Mouse (Mus musculus) retina, adult 2 months (tissue): ENCODE measurements around the gene Id1.

Experiments
- DNase-seq: peaks from one replicate; pipeline ENCODE4 v3.0.0-alpha.2; 2012; ENCODE audit warnings: low read depth, low spot score

Id1 gene

DNA sequence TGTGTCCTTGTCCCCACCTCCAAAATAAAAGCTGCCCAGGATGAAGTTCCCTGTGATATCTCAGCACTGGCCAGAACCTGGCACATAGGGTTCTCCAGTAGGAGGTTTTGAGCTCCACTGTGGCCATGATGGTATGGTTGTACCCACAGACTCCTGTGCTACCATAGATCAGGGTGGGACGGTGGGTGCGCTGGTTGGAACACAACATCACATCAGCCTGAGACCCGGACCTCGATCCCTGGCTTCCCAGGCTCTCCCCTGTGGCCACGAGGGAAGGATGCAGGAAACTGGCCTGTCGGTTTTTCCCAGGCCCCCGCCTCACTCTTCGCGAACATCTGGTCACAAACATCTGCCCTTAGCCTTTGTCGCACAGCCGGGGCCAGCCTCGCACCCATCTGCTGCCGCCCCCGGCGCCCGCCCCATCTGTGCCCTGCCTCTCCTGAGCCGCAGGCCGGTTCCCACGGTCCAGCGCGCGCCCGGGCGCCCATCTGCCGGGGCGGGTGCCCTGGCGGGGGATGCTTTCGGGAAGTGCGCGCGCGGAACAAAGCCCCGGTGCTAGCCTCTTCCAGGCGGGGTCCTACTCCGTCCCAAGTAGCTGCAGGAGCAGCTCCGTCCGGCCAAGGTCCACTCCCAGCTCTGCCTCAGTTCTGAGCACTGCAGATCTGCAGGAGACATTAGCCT, 12.3 kb upstream of the Id1 start:
- no peak for DNase-seq

DNA sequence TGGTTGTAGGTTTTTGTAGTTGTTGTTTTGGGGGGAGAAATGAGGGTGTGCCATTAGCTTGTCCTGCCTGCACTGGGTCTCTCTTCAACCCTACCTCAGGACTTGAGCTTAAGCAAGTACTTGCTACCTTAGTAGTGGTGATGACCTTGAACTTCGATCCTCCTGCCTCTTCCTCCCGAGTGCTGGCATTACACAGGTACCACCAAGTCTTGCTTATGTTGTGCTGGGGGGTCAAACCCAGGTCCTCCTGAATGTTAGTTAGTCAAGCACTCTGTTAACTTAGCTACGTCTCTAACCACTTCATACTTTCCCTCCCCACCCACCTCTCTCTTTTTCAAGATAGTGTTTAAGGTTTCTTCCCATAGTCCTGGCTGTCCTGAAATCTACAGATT, 11.7 kb upstream of the Id1 start:
- no peak for DNase-seq

DNA sequence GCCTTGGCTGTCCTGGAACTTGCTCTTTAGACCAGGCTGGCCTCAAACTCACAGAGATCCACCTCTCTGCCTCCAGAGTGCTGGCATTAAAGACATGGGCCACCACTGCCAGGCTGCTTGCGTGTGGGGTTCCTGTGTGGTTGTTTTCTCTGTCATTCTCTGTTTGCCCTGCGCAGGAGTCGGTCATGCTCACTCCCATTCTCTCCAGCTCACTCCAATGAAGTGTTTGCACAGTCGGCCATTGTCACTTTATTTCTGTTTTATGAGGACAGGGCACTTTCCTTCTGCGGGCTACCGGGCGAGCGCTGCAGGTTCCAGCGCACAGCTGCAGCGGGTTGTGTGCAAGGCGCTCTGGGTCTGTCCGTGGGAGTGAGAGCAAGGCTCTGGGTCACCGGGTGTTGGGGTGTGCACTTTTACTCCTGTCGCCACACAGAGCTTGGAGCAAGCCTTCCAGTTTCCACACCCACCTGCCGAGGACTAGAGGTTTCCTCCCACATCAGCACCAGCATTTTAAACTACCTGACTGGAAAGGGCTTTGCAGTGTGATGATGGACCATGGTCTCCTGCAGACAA, 10.8 kb upstream of the Id1 start:
- no peak for DNase-seq

DNA sequence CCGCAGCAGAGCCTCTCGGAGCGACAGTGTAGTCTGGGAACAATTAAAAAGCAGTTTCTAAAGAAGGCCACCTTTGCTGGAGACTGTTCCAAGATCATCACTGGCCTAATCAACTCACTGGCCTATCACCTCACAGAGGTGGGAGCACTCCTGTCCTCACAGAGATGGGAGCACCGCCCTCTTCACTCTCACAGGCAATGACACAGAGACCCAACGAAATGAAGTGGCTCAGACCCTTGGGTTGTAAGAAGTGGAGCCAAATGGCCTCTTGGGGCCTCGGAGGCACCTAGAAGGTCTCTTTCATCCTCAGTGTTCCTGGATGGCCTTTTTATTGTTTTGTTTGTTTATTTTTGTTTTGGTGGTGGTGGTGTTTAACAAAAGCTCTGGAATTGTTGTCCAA, 9.8 kb upstream of the Id1 start:
- no peak for DNase-seq

DNA sequence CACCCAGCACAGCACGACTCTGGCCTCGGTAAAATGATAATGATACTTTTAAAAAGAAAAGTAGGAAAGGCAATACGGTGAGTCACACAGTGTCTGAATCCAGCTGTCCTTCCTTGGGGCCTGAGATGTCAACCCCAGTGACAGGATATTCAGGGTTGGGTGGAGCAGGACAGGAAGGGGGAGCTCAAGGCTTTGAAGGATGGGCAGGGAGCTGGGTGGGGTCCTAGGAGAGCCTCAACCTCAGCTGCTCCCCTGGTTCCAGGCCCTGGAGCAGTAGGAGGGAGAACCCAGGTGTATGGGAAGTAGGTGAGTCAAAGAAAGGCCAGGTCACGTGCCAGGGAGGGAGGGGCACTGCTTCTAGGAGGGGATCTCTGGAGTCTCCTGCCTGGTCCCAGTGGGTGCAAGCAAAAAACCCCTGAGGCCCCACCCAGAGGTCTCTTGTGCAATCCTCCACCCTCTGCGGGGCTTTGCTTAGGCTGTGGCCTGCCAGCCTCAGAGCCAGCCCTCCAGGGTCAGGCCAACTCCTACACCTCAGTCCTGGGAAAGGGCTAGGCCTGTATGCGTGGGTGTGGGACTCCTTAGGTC, 9.2 kb upstream of the Id1 start:
- DNase-seq: no peak

DNA sequence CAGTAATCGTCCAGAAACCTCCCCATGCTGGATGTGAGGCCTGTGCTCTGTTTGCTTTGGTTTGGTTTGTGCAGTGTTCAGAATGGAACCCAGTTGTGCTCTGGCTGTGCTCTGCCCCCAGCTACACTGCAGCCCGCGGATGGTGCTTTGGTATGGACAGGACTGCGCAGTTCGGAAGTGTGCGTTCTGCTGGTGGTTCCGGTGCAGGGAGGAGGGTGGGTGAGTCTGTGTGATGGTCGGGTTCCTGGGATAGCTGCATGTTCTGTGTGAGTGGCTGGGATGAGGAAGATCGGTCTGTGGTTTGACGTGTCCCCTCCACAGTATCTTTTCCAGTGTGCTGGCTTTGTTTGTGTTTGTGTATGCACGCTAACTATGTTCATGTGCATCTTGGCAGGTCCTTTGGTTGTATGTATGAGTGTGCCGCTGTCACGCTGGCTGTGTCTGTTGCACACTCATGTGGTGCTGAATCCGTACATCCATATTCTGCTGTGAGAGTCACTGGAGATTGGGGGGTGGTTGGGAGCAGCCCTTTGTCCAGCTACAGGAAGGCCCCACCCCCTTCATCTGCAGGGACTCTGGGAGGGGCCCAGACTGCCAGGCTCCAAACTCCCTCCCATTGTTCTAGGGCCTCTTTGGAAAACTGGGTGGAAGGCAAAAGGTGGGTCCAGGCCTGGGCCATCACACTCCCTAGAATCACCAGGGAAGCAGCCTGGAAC, 8.1 kb upstream of the Id1 start:
- DNase-seq: no peak

DNA sequence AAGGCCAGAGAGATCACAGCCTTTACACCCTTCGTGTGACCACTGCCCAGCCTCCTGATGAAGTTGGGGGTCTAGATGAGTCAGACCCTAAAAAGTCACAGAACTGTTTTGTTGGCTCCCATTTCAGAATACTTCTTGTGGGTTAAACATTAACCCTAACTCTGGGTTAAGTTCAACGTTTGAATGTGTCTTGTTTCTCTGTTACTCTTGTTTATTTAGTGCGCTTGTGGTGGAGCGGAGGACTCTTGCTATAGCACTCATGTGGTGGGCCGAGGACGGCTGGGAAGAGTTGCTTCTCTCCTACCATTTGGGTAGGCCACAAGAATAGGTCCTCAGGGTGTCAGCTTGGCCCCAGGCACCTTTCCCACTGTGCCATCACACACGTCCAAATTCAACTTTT, 7.5 kb upstream of the Id1 start:
- no peak for DNase-seq

DNA sequence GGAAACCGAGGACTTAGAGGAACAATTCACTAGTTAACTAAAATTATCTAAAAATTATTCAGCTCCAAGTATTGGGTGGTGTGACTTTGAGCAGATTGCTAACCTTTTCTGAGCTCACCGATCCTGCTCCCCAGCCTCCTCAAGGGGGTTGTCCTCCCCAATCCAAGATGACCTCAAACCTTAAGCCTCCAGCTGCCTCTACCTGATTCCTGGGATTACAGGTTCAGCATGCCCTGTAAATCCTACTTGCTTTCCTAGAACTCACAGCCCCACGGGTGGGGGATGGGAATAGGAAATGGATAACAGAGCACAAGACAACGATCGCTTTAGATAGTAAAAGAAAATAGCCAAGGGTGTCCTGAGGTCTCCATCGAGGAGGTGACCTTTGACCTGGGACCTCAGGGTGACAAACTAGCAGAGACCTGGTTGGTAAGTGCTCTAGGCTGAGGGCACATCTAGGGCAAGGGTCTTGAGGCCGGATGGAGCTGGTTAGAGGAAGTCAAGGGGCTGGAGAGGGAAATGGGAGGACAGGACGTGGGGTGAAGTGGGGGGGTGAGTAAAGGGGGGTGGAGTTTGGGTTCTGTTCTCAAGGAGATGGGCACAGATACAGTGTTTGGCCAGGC, 6.9 kb upstream of the Id1 start:
- DNase-seq: no peak

DNA sequence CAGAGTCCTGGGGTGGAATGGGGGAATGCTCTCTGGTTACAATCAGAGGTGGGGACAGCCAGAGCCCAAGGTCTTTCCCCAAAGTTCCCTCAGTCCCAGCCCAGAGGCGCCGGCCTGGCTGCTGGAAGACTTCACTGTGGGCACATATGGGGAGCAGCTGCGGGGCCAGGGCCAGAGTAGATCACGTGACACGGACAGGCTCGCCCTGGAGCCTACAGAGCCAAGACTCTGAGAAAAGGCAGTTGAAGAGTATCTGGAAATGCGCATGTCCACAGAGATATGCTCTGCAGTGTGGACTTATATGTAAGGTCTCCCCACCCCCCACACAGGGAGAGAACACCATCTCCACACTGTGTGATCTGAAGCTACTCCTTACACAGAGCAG, 6.4 kb upstream of the Id1 start:
- DNase-seq: no peak

DNA sequence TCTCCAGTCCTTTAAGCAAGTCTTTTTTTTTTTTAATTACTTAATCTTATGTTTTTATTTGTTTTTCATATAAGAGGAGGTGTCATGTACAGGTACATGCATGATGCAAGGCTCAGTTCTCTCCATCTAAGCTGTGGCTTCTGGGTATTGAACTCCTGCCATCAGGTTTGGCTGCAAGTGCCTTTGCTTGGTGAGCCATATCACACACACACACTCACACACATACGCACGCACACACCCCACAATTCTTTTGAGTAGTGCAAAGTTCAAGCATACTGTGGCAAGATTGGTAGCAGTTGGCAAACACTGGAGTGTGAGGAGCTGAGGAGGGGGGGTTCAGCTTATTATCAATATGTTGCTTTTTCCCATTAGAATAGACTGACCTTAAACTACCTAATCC, 2.9 kb upstream of the Id1 start:
- no peak for DNase-seq

DNA sequence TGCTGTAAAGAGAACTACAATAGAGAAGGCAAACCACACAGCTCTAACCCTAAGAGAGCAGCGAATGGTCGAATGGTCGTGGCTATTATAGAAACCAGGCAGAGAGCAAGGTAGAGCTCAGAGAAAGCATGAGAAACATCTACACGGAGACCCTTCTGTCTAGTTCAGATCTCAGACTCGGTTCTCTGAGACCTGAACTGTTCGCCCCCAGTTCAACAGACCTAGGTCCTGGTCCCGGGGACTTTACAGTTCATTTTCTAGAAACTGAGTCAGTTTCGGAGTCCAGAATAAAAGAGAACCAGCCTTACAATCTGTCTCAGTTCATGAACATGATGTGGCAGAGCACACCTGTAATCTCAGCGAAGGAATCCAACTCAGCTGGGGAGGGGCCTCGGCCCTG, 1.6 kb upstream of the Id1 start:
- DNase-seq: no peak

DNA sequence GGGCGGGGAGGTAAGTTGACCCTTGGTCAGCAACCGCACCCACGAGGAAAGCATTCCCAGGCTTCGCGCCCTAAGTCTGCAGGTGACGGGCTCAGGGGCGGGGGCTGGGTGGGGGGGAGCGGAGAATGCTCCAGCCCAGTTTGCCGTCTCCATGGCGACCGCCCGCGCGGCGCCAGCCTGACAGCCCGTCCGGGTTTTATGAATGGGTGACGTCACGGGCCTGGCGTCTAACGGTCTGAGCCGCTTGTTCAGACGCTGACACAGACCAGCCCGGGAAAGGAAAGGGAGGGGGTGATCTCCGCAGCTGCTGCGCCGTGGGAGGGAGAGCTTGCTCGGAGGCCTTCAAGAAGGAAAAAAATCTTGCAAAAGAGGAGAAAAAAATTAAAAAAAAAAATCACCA, 1.1 kb upstream of the Id1 start:
- DNase-seq: peak; percentile 70

DNA sequence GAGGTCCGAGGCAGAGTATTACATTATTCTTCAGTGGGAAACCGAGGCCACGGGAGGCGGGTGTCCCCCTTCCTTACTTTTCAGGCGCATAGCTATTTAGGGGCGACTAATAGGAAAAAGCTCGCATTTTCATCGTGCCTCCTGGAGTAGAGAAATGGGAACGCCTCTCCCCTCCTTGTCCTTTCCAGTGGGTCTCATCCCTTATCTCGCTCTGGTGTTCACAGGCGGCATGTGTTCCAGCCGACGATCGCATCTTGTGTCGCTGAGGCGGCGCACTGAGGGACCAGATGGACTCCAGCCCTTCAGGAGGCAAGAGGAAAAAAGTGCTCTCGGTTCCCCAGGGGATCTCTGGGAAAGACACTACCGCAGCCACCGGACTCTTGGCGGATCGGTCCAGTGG, 697 bp downstream of the Id1 start:
- DNase-seq: no peak

DNA sequence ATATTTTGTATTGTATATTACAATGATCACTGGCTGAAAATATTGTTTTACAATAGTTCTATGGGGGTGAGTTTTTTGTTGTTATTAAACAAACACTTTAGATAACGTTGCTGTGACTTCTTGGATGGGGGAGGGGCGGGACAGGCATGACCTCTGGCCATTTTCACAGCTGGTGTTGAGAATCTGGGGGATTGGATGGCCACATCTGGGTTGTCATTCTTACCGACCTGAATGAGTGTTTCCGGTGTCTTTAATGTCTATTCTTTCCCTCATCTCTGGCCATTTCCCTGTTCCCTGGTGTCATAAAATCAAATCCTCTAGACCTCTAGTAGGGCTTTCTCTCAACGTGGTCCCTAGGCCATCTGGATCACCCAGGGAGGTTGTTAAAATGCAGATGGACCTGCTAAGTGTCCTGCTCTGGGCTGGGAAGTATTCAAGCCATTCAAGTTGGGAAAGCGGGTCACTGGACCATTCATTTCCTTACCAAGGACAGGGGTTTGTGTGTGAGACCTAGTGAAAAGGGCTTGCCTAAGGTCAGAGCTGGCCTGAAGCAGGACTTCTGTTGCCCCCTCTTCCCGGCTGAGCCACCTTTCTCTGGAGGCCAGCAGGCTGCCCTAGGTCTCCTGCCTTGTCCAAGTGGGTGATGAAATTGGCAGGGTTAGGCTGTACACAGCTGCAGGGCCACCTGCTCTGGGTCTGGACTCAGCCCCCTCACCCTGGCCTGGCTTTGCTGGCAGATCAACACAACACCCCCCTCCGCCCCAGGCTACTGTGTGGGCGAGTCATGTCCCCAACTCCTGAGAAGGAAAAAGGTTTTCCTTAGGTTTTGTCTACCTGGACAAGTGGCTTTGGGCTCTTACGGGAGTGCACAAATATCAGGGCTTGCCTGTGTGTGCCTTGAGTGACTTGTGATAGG, 1.5 kb downstream of the Id1 start:
- no peak for DNase-seq

DNA sequence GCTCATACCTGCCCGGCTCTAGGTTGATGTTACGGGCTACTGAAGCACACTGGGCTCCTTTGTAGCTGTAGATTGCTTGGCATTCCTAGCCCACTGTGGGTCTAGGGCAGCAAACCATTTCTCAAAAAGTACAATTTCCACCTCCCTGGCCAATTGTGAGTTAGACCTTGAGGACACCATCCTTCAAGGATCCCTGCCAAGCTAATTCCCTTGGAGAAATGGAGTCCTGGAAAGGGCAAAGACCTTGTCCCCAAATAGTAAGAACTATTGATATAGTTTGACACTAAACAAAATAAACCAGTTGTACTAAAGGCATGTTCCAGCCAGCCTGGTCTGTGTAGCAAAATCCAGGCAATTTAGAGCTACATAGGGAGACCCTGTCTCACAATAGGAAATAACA, 2.3 kb downstream of the Id1 start:
- no peak for DNase-seq

DNA sequence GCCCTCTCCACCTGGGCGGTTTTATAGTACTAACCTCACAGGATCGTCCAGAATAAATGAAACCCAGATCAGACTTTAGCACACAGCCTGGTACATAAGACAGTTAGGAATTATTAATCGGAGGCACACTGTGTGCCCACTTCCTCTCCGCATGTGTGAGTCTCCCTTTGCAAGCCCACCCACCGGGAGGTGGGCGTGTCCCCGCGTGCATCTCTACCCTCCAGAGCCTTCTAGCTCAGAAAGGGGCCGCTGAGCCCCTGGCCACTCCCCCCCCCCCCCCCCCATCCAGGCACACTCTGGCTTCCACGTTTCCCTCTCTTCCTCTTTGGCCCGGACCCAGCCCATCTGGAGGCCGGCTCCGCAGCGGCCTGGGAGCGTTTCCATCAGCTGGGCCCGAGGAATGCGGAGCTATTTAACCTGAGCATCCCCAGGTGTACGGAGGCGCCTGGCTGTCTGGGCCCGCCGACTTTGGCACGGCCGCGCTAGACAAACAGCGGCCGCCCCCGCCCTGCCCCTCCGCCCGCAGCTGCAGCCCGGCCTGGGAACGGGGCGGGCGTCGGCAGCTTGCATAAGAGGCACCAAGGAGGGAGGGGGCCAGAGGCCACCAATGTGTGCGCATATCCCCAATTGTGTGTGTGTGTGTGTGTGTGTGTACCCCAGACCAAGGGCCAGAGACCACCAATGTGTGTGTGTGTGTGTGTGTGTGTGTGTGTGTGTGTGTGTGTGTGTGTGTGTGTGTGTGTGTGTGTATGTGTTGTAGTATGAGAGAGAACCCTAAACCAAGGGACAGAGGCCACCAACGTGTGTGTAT, 3.2 kb downstream of the Id1 start:
- DNase-seq: no peak

DNA sequence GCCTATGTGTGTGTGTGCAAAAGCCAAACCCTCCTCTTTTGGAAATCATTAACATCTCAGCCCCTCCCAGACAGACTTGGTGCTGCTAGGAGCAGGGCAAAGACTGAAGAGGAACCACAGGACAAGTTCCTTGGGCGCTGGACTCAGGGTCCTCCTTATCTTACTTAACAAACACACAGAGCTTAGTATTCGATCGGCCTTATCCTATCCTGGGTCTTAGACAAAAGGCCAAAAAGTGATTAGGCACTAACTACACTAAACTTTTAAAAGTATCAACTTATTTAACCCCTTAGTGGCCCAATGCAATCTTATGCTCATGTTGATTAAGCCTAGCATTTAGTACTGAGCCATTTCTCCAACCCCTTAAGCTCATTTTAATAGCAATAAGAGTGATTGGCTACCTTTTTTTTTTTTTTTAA, 3.8 kb downstream of the Id1 start:
- DNase-seq: no peak

DNA sequence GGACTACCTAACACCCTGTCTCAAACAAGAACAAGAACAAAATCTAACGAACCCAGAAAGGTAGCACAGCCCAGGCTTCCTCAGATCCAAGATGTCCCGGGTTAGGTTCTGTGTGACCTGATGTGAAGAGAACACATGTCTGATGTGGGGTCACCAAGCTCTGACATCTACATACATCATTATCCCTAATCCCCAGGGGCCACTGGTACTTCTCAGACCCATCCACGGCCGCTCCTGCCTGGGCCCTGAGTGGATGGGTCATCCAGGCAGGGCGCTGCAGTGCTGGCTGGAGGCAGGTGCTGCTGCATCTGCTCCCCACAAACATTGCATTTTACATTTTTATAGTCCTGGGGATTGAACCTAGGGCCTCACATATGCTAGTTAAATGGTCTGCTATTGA, 4.4 kb downstream of the Id1 start:
- DNase-seq: no peak

DNA sequence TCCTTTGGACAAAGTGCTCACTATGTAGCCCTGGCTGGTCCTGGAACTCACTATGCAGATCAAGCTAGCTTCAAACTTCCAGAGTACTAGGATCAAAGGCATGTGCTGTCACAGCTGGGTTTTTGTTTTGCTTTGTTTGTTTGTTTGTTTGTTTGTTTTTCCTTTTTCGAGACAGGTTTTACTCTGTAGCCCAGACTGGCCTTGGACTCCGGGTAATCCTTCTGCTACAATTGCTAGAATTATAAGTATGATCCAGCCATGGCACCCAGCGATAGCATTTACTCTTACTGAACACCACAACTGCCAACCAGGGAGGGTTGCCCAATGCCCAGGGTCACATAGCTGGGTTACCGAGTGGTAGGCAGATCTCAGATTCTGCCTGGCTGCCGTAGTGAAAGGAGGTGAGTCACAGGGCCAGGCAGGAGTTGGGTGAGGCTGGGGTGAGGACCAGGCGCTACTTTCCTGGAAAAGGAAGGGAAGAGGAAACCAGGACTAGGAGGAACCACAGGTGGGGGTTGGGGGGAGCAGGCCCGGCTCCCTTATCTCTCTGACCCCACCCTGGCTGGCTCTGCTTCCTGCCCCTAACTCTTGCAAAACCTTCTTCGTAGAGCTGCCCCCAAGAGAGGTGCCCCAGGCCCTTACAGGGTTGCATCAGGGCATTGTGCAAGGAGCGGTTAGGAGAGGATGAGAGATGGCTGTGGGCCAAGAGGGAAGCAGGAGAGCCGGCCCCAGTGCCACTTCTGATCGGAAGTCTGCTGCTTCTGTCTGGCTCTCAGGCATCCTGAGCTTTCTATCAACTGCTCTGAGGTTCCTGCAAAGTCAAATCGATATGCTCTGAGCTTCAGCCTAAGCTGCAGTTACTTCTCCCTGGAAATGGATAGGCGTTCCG, 5.3 kb downstream of the Id1 start:
- no peak for DNase-seq

DNA sequence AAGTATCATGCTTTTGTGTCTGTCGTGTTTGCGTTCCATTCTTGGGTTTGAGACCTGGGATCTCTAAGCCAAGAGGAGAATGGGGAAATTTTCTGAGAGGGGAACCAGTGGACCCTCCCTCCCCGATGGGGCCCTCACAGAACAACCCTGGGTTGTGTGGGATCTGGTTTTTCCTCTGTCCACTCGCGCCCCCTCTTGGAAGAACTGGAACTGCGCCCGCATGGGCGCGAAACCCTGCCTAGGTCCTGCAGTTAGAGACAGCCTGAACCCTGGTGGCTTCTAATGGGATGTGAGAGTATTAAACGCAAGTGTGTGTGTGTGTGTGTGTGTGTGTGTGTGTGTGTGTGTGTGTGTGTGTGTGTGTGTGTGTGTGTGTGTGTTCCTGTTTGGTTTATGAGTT, 6.4 kb downstream of the Id1 start:
- DNase-seq: no peak
